Comparison of ENCODE assay signal across 8 mouse cellular contexts in genomic region chr14:59440039-59440438, GRCm38 (mm10). TPM values are rescaled to one million over a fixed set of nuclear protein-coding genes. Genes with fewer than 3 reads are reported as not detected.
A peak's percentile ranks its signal among the peaks of the same experiment; 100 is the strongest.
DNase-seq lines count a peak whose midpoint lies in the region; ATAC-seq and TF ChIP-seq lines count a peak whose summit lies in the region.

No protein-coding gene starts in this region.

- 2% methylated on average over 7 of the region's 7 CpGs for WGBS in liver, embryonic 14.5 days (ENCODE audit: insufficient replicate concordance)

- H3K9ac ChIP-seq in liver, embryonic 14.5 days (replicated peaks): peak overlapping the region; percentile 95

- H3K4me3 ChIP-seq in gastrocnemius, adult 2 months: peak overlapping the region; percentile 74
- peak overlapping the region; percentile 79 to 92 for H3K4me3 ChIP-seq in liver, embryonic 14.5 days (ENCODE audit: insufficient read depth in 1 of 2, low read depth in 2 of 2, low read length in 2 of 2)

- TF ChIP-seq EP300 in liver, embryonic 14.5 days (IDR thresholded peaks at IDR 0.05; ENCODE audit: low read depth): no peak

- H3K4me2 ChIP-seq in liver, embryonic 14.5 days (ENCODE audit: low read depth): peak overlapping the region; percentile 70

- no peak for DNase-seq in gastrocnemius, adult 2 months
- DNase-seq in gastrocnemius, postnatal 4 days (ENCODE audit: low spot score in 2 of 2): no peak
- DNase-seq in A20 (ENCODE audit: low read depth, low spot score): peak; percentile 69
- DNase-seq in fibroblast of lung, adult 2 months (ENCODE audit: low read depth): peak; percentile 0
- DNase-seq in liver, embryonic 14.5 days (ENCODE audit: low read depth in 3 of 3, low spot score in 3 of 3): no peak
- no peak for DNase-seq in gastrocnemius, postnatal 14 days
- DNase-seq in right cerebral cortex, postnatal 10 days (ENCODE audit: low spot score in 2 of 2): no peak
- DNase-seq in embryo, embryonic 10 days (ENCODE audit: low spot score): no peak

- H3K27ac ChIP-seq in gastrocnemius, adult 2 months: peak overlapping the region; percentile 92
- H3K27ac ChIP-seq in liver, embryonic 14.5 days: peak overlapping the region; percentile 82

- peaks cover 4 to 7% of the 10 kb centered on the region in 2 experiments for H3K4me1 ChIP-seq in liver, embryonic 14.5 days (replicated peaks; ENCODE audit: control insufficient read depth in 2 of 2, insufficient read depth in 2 of 2, low read length in 1 of 2)

- H3K36me3 ChIP-seq in liver, embryonic 14.5 days (replicated peaks; ENCODE audit: control insufficient read depth, insufficient read depth, low read depth): peaks cover 3% of the 10 kb centered on the region

- H3K9me3 ChIP-seq in liver, embryonic 14.5 days (ENCODE audit: control insufficient read depth, low read length): no peaks in the 10 kb centered on the region

- intact Hi-C loops in gastrocnemius, adult 2 months (cut with DNase I): loop anchor here (2.0 kb wide), 1 partner anchor 75 kb away; the partner anchor contains the start of gene Phf11d
- intact Hi-C loops in gastrocnemius, postnatal 14 days (cut with DNase I; ENCODE audit: low total_unique reads): no loop called here

- no peaks in the 10 kb centered on the region for H3K27me3 ChIP-seq in liver, embryonic 14.5 days (ENCODE audit: control insufficient read depth, insufficient read depth, low read length)

- no peak for ATAC-seq in liver, embryonic 14.5 days (ENCODE audit: insufficient read depth)

- TF ChIP-seq CTCF in gastrocnemius, adult 2 months (IDR thresholded peaks at IDR 0.05): no peak
- TF ChIP-seq CTCF in liver, embryonic 14.5 days (IDR thresholded peaks at IDR 0.05; ENCODE audit: low read depth): no peak

RNA-seq across cellular contexts. Expression of gene Setdb2, which starts 0.6 kb away (rescaled TPM):
- total RNA-seq in gastrocnemius, adult 2 months (2021): 1 to 10 TPM; 5.3 to 6.7 TPM
- total RNA-seq in gastrocnemius, postnatal 4 days (2021): 1 to 10 TPM; 8.2 to 8.5 TPM
- 4.0 and 5.2 TPM in 2 replicates for polyA plus RNA-seq in liver, embryonic 14.5 days (2012; rRNA removed)
- polyA plus RNA-seq in liver, embryonic 14.5 days (2014; fragmentation: Nextera tagmentation; extraction: Ambion mirVana): 6.9 and 8.4 TPM in 2 replicates
- 1 to 10 TPM; 4.2 to 5.0 TPM for total RNA-seq in gastrocnemius, postnatal 14 days (2021)

RNA-seq across cellular contexts. Expression of gene Cab39l, which starts 0.7 kb away (rescaled TPM):
- 10 to 100 TPM; 19.7 to 25.4 TPM for total RNA-seq in gastrocnemius, adult 2 months (2021)
- 10 to 100 TPM; 18.7 to 19.9 TPM for total RNA-seq in gastrocnemius, postnatal 4 days (2021)
- 4.9 and 8.4 TPM in 2 replicates for polyA plus RNA-seq in liver, embryonic 14.5 days (2012; rRNA removed)
- polyA plus RNA-seq in liver, embryonic 14.5 days (2014; fragmentation: Nextera tagmentation; extraction: Ambion mirVana): 29.8 and 30.0 TPM in 2 replicates
- total RNA-seq in gastrocnemius, postnatal 14 days (2021): 10 to 100 TPM; 11.8 to 14.6 TPM

RNA-seq across cellular contexts. Expression of gene Phf11c, which starts 44.9 kb away (rescaled TPM):
- under 1 TPM; 0.41 to 0.59 TPM for total RNA-seq in gastrocnemius, adult 2 months (2021)
- total RNA-seq in gastrocnemius, postnatal 4 days (2021): 1 to 10 TPM in 1 of 2 experiments, under 1 TPM in 1; 0.67 to 1.0 TPM
- polyA plus RNA-seq in liver, embryonic 14.5 days (2012; rRNA removed): 0.60 and 0.78 TPM in 2 replicates
- polyA plus RNA-seq in liver, embryonic 14.5 days (2014; fragmentation: Nextera tagmentation; extraction: Ambion mirVana): 0.29 and 0.51 TPM in 2 replicates
- total RNA-seq in gastrocnemius, postnatal 14 days (2021): under 1 TPM; 0.31 to 0.47 TPM

Comparison
In these comparisons a context has a peak if more than half of its experiments do, and no peak if none do; other contexts are left out.
1. DNase-seq: peak in A20 (single experiment) and fibroblast of lung, adult 2 months (single experiment); none in gastrocnemius, adult 2 months (single experiment), gastrocnemius, postnatal 4 days (0 of 2), liver, embryonic 14.5 days (0 of 3), gastrocnemius, postnatal 14 days (single experiment), right cerebral cortex, postnatal 10 days (0 of 2) and embryo, embryonic 10 days (single experiment).